Mouse (Mus musculus): ENCODE measurements around the gene Nisch. TPM values are rescaled to one million over a fixed set of nuclear protein-coding genes. Genes with fewer than 3 reads are reported as not detected.

Gene Nisch
- polyA plus RNA-seq, 1 experiment from 2014 or later = 309 TPM

- Histone ChIP-seq H3K27me3 (ENCODE audit: control insufficient read depth, insufficient read depth, low read length) (no peaks in the 10 kb centered on the region), H3K9ac (no peak overlapping the region), H3K4me3 (replicated peaks; ENCODE audit: low read length) (no peak overlapping the region), H3K9me3 (ENCODE audit: control insufficient read depth, low read length) (no peaks in the 10 kb centered on the region), H3K27ac (no peak overlapping the region; the same call in 1 of the 2 replicates), H3K4me2 (replicated peaks) (no peak overlapping the region), H3K36me3 (replicated peaks; ENCODE audit: control insufficient read depth, insufficient read depth) (peaks cover 40% of the 10 kb centered on the region), H3K4me1 (replicated peaks; ENCODE audit: control insufficient read depth, insufficient read depth, low read length) (peaks cover 10% of the 10 kb centered on the region)
- no peak for DNase-seq (ENCODE audit: low spot score)
- 76% methylated on average over 9 of the region's 9 CpGs for WGBS
- ATAC-seq (ENCODE audit: low FRiP score) = no peak
Observed at GRCm38 (mm10) chr14:31125106-31126075, 91.4 kb downstream of the Nisch start.

Other genes with a start within 250 kb of the Nisch start
- gene Glt8d1, start 215.5 kb downstream of the Nisch start, polyA plus RNA-seq (2014; fragmentation: Nextera tagmentation; extraction: Ambion mirVana) = 59.5 and 64.4 TPM in 2 replicates
- gene Spcs1, start 215.3 kb downstream of the Nisch start, polyA plus RNA-seq (2014; fragmentation: Nextera tagmentation; extraction: Ambion mirVana) = 315 and 357 TPM in 2 replicates
- gene Pbrm1, start 197.8 kb downstream of the Nisch start, polyA plus RNA-seq (2014; fragmentation: Nextera tagmentation; extraction: Ambion mirVana) = 98.2 and 105 TPM in 2 replicates
- gene Gnl3, start 197.8 kb downstream of the Nisch start, polyA plus RNA-seq (2014; fragmentation: Nextera tagmentation; extraction: Ambion mirVana) = 43.2 and 44.6 TPM in 2 replicates
- gene Smim4, start 88.0 kb downstream of the Nisch start, polyA plus RNA-seq (2014; fragmentation: Nextera tagmentation; extraction: Ambion mirVana) = 55.5 and 77.7 TPM in 2 replicates
- gene Nt5dc2, start 85.9 kb downstream of the Nisch start, polyA plus RNA-seq (2014; fragmentation: Nextera tagmentation; extraction: Ambion mirVana) = 260 and 277 TPM in 2 replicates
- 17.9 and 27.6 TPM in 2 replicates for gene Stab1, start 48.3 kb downstream of the Nisch start, polyA plus RNA-seq (2014; fragmentation: Nextera tagmentation; extraction: Ambion mirVana)
- 2.4 and 3.2 TPM in 2 replicates for gene Tnnc1, start 8.6 kb downstream of the Nisch start, polyA plus RNA-seq (2014; fragmentation: Nextera tagmentation; extraction: Ambion mirVana)
- gene Sema3g, start 914 bp upstream of the Nisch start, polyA plus RNA-seq (2014; fragmentation: Nextera tagmentation; extraction: Ambion mirVana) = 0.27 and 0.32 TPM in 2 replicates
- 10.4 and 10.7 TPM in 2 replicates for gene Phf7, start 34.4 kb upstream of the Nisch start, polyA plus RNA-seq (2014; fragmentation: Nextera tagmentation; extraction: Ambion mirVana)
- gene Bap1, start 34.5 kb upstream of the Nisch start, polyA plus RNA-seq (2014; fragmentation: Nextera tagmentation; extraction: Ambion mirVana) = 93.3 and 94.1 TPM in 2 replicates
- 3.6 and 4.3 TPM in 2 replicates for gene Dnah1, start 107.0 kb upstream of the Nisch start, polyA plus RNA-seq (2014; fragmentation: Nextera tagmentation; extraction: Ambion mirVana)
- gene Capn7, start 119.7 kb upstream of the Nisch start, polyA plus RNA-seq (2014; fragmentation: Nextera tagmentation; extraction: Ambion mirVana) = 90.6 and 103 TPM in 2 replicates
- gene Sh3bp5, start 219.1 kb upstream of the Nisch start, polyA plus RNA-seq (2014; fragmentation: Nextera tagmentation; extraction: Ambion mirVana) = 86.9 and 93.7 TPM in 2 replicates

All from hindbrain, embryonic 14.5 days (tissue).